Mouse (Mus musculus) heart, embryonic 14.5 days (tissue): ENCODE measurements around the gene Arhgap5. TPM values are rescaled to one million over a fixed set of nuclear protein-coding genes. Genes with fewer than 3 reads are reported as not detected.

Source experiments
- ATAC-seq: fragments of 200-750 bp; cut with Nextera tagmentation; 2 replicates; pipeline ENCODE4 v1.8.0; 2017; ENCODE audit warnings: low read depth, moderate TSS enrichment; ENCODE audit not compliant: insufficient number of reproducible peaks, insufficient read depth, low FRiP score
- H3K27ac ChIP-seq, 2 experiments: fragments of 200-500 bp in 1 of 2; fragments of 300-500 bp in 1 of 2; sonication (generic) in 1 of 2; replicated peaks in 1 of 2; 2 replicates each; pipeline ENCODE4 v1.5.1; 2012 to 2014; ENCODE audit warnings: low read depth in 2 of 2, low read length in 2 of 2, control low read depth in 1 of 2, mild to moderate bottlenecking in 1 of 2, mixed read lengths in 1 of 2; ENCODE audit not compliant: control insufficient read depth in 1 of 2, insufficient read depth in 1 of 2
- H3K27me3 ChIP-seq: fragments of 300-500 bp; sonication (generic); 2 replicates; pipeline ENCODE4 v1.6.1; 2014; ENCODE audit warnings: mild to moderate bottlenecking, low read length, control low read depth; ENCODE audit not compliant: control insufficient read depth, insufficient read depth
- H3K36me3 ChIP-seq: fragments of 300-500 bp; sonication (generic); 2 replicates; pipeline ENCODE4 v1.6.1; 2014; ENCODE audit warnings: mild to moderate bottlenecking, control low read depth, low read length, mixed read lengths; ENCODE audit not compliant: control insufficient read depth, insufficient read depth
- H3K4me1 ChIP-seq, 2 experiments: fragments of 200-500 bp in 1 of 2; fragments of 300-500 bp in 1 of 2; sonication (generic) in 1 of 2; 2 replicates each; pipeline ENCODE4 v1.6.1; 2012 to 2014; ENCODE audit warnings: low read length in 2 of 2, control low read depth in 1 of 2, mixed read lengths in 1 of 2; ENCODE audit not compliant: control insufficient read depth in 2 of 2, insufficient read depth in 2 of 2
- H3K4me2 ChIP-seq: fragments of 300-500 bp; sonication (generic); 2 replicates; pipeline ENCODE4 v1.6.1; 2014; ENCODE audit warnings: mild to moderate bottlenecking, low read length
- H3K4me3 ChIP-seq, 2 experiments: fragments of 200-500 bp in 1 of 2; fragments of 300-500 bp in 1 of 2; sonication (generic) in 1 of 2; 2 replicates each; pipeline ENCODE4 v1.5.1; 2012 to 2014; ENCODE audit warnings: low read length in 2 of 2, mild to moderate bottlenecking in 2 of 2, control low read depth in 1 of 2, low read depth in 1 of 2, moderate library complexity in 1 of 2; ENCODE audit not compliant: control insufficient read depth in 1 of 2, insufficient read depth in 1 of 2
- H3K9ac ChIP-seq: fragments of 300-500 bp; sonication (generic); 2 replicates; pipeline ENCODE4 v1.6.1; 2014; ENCODE audit warnings: mild to moderate bottlenecking, low read length
- H3K9me3 ChIP-seq: fragments of 300-500 bp; sonication (generic); 2 replicates; pipeline ENCODE4 v1.6.1; 2016; ENCODE audit warnings: low read length, control low read depth; ENCODE audit not compliant: control insufficient read depth
- WGBS: fragments of 180-500 bp; shearing (Covaris S2); extraction: QIAGEN DNeasy Blood & Tissue Kit; methylation state at CpG from one replicate; pipeline ENCODE4 v1.1.7; 2014; 5-methylcytosine and 5-hydroxymethylcytosine counted together
- polyA plus RNA-seq: library from polyadenylated mRNA; unstranded; fragments of >200 nt; fragmentation: Nextera tagmentation; extraction: Ambion mirVana; gene quantifications from 2 replicates; pipeline ENCODE4 v1.2.1, GENCODE M21; 2014

Arhgap5 gene
- polyA plus RNA-seq, 1 experiment from 2014 or later = 42.6 TPM

DNA sequence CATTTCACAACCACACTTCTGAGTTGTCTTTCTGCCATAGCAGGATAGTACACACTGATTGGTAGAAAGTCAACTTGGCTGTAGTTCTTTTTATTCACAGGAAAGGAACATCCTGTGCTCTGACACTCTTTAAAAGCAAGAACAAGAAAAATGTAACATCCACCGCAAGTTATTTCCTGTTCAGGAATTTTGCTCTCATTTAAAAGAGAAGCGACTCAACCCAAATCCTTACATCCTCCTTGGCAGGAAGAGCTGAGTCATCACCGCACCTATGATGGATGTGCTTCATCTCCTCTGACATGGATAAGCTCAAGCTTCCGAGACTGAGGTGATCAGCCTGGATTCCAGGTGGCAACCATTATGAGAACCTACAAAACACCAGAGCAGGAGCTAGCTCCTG, 103.6 kb downstream of the Arhgap5 start:
- H3K4me2 ChIP-seq = no peak overlapping the region
- WGBS = 67% methylated on average over 4 of the region's 4 CpGs
- H3K4me3 ChIP-seq = no peak overlapping the region
- no peak for ATAC-seq
- no peak overlapping the region for H3K9ac ChIP-seq
- H3K27ac ChIP-seq = no peak overlapping the region
- H3K4me1 ChIP-seq = 0 out of 4 replicates have a peak, but pooled peaks cover 0 to 1% of the 10 kb centered on the region in 2 experiments
- H3K36me3 ChIP-seq = no peaks in the 10 kb centered on the region
- H3K27me3 ChIP-seq = no peaks in the 10 kb centered on the region
- no peaks in the 10 kb centered on the region for H3K9me3 ChIP-seq

DNA sequence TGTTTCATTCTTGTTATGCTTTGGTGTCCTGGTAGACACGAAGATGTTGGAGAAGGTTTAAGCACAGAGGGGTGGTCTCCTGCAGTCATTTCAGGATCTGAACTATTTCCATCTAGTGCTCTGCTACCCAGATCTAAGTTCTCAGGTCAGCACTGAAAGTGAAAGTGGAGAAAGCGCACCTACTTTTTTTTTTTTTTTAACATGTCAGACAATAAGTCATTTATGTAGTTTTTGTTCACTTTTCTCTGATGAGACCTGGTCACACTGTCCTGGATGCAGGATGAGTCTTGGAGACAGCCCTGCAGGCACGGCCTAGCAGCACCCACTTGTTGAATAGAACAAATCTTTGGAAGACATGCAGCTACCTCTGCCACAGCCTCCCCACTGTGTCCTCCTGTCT, 111.9 kb downstream of the Arhgap5 start:
- H3K4me1 ChIP-seq = no peaks in the 10 kb centered on the region
- H3K4me3 ChIP-seq = no peak overlapping the region
- no peaks in the 10 kb centered on the region for H3K27me3 ChIP-seq
- no peak for ATAC-seq
- 80% methylated on average over 3 of the region's 3 CpGs for WGBS
- no peaks in the 10 kb centered on the region for H3K36me3 ChIP-seq
- H3K9ac ChIP-seq = no peak overlapping the region
- H3K4me2 ChIP-seq = no peak overlapping the region
- no peak overlapping the region for H3K27ac ChIP-seq
- no peaks in the 10 kb centered on the region for H3K9me3 ChIP-seq

DNA sequence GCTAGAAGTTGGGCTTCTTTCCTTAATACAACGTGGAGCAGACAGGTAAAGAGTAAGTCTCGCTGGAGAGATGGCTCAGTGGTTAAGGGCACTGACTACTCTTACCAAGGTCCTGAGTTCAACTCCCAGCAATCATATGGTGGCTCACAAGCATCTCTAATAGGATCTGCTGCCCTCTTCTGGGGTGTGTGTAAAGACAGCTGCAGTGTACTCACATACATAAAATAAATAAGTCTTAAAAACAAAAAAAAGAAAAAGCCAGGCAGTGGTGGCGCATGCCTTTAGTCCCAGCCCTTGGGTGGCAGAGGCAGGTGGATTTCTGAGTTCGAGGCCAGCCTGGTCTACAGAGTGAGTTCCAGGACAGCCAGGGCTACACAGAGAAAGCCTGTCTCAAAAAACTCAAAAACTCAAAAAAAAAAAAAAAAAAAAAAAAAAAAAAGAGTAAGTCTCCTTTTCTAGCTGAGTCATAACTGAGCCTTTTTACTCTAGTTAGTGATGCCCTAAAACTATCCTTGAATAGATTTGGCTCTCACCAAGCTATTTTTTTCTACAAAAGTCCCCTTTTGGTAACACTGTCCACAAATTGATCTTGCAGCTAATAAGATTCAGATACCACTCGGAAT, 114.8 kb downstream of the Arhgap5 start:
- no peak overlapping the region for H3K9ac ChIP-seq
- WGBS = 77% methylated on average over 5 of the region's 5 CpGs
- no peaks in the 10 kb centered on the region for H3K4me1 ChIP-seq
- H3K27ac ChIP-seq = no peak overlapping the region
- H3K4me3 ChIP-seq = no peak overlapping the region
- H3K36me3 ChIP-seq = no peaks in the 10 kb centered on the region
- no peak overlapping the region for H3K4me2 ChIP-seq
- no peaks in the 10 kb centered on the region for H3K27me3 ChIP-seq
- H3K9me3 ChIP-seq = no peaks in the 10 kb centered on the region
- ATAC-seq = no peak

DNA sequence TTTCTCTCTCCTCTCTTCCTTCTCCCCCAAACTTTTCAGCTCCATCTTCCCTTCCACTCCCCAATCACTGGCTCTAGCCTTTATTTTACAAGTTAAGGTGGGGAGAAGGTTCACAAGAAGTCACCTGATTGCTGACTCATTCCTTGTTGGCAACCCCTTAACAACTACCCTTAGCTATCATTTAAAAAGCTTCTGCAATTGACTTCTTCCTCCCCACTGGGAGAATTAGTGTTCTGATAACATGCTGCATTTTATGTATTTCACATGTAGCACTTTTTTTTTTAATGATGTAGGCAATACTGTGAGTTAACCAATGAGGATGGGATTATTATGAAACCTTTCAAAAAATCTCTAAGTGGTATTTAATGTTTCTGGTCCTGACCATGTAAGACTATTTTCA, 115.9 kb downstream of the Arhgap5 start:
- Histone ChIP-seq H3K4me2 (no peak overlapping the region), H3K9me3 (no peaks in the 10 kb centered on the region), H3K36me3 (no peaks in the 10 kb centered on the region), H3K4me1 (no peaks in the 10 kb centered on the region), H3K4me3 (no peak overlapping the region), H3K27me3 (no peaks in the 10 kb centered on the region), H3K9ac (no peak overlapping the region), H3K27ac (no peak overlapping the region)
- ATAC-seq = no peak

Other genes with a start within 250 kb of the Arhgap5 start
- gene Akap6, start 195.4 kb downstream of the Arhgap5 start, polyA plus RNA-seq = 14.4 and 15.3 TPM in 2 replicates